In the genomic region with DNA sequence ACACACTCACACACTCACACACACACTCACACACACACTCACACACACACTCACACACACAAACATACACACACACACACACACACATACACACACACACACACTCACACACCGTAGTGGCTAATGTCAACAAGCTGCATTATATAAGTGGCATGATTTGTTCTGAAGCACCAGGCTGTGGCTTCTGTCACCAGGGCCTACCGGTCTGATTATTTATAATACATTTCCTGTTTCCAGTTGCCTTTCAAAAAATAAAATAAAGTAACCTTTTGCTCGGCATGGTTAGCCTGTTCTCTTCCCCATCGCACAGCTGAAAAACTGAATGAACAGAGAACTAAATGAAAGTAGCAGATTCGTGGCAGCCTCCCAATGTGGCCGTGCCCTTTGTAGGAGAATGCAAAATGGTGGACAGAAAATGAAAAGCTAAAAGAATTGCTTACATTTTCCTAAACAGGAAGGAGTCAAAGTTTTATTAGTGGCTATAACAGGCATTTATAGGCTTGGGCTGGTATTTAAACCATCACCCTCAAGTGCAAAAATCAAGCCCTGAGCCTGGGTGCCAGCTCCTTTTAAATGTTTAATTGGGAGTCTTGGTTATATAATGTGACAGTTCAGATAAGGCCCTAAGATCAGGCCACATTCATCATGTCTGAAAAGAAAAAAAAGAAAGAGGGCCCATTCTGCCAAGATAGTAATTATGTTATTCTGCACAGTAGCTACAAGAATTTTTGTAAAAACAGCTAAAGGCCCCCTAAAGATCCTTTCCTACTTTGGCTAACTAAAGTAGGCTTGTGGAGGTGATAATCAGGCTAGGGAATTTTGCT, we compare ENCODE assay signal across 8 mouse cellular contexts. TPM values are rescaled to one million over a fixed set of nuclear protein-coding genes. Genes with fewer than 3 reads are reported as not detected.
DNase-seq lines count a peak whose midpoint lies in the region; ATAC-seq and TF ChIP-seq lines count a peak whose summit lies in the region.

No protein-coding gene starts in this region.

- H3K4me1 ChIP-seq in liver, embryonic 11.5 days (replicated peaks; ENCODE audit: control insufficient read depth, insufficient read depth, low read length), result no peaks in the 10 kb centered on the region
- H3K4me1 ChIP-seq in forebrain, embryonic 11.5 days (replicated peaks; ENCODE audit: control insufficient read depth, insufficient read depth, low read length), result peaks cover 15% of the 10 kb centered on the region
- H3K4me1 ChIP-seq in intestine, postnatal 0 days (replicated peaks; ENCODE audit: control insufficient read depth, insufficient read depth, low read length), result 0 out of 2 replicates have a peak, but pooled peaks cover 2% of the 10 kb centered on the region
- H3K4me1 ChIP-seq in midbrain, embryonic 12.5 days, result peaks cover 34% of the 10 kb centered on the region

- peak overlapping the region; percentile 17 for H3K4me2 ChIP-seq in liver, embryonic 11.5 days
- peak overlapping the region; percentile 63; the same call in 1 of the 2 replicates for H3K4me2 ChIP-seq in forebrain, embryonic 11.5 days (ENCODE audit: low read depth, low read length, severe bottlenecking)
- peak overlapping the region; percentile 78 for H3K4me2 ChIP-seq in intestine, postnatal 0 days (replicated peaks; ENCODE audit: low read depth)
- peak overlapping the region; percentile 61 for H3K4me2 ChIP-seq in midbrain, embryonic 12.5 days (replicated peaks)

- 59% methylated on average over 6 of the region's 6 CpGs for WGBS in liver, embryonic 11.5 days
- 58% methylated on average over 6 of the region's 6 CpGs for WGBS in forebrain, embryonic 11.5 days
- 56% methylated on average over 6 of the region's 6 CpGs for WGBS in intestine, postnatal 0 days
- 52% methylated on average over 6 of the region's 6 CpGs for WGBS in midbrain, embryonic 12.5 days

- H3K4me3 ChIP-seq in liver, embryonic 11.5 days (ENCODE audit: low read depth, low read length), result no peak overlapping the region
- peak overlapping the region; percentile 81 for H3K4me3 ChIP-seq in forebrain, embryonic 11.5 days (ENCODE audit: low read depth, low read length)
- peak overlapping the region; percentile 70; the same call in 1 of the 2 replicates for H3K4me3 ChIP-seq in intestine, postnatal 0 days (ENCODE audit: low read depth, low read length)
- peak overlapping the region; percentile 79 for H3K4me3 ChIP-seq in midbrain, embryonic 12.5 days

- H3K36me3 ChIP-seq in liver, embryonic 11.5 days (ENCODE audit: control insufficient read depth, insufficient read depth, low read length), result no peaks in the 10 kb centered on the region
- H3K36me3 ChIP-seq in forebrain, embryonic 11.5 days (ENCODE audit: control insufficient read depth, insufficient read depth, low read length), result no peaks in the 10 kb centered on the region; the same call in 1 of the 2 replicates
- H3K36me3 ChIP-seq in intestine, postnatal 0 days (ENCODE audit: control insufficient read depth, insufficient read depth), result no peaks in the 10 kb centered on the region
- H3K36me3 ChIP-seq in midbrain, embryonic 12.5 days, result peaks cover 18% of the 10 kb centered on the region

- peaks cover 39% of the 10 kb centered on the region for H3K27me3 ChIP-seq in liver, embryonic 11.5 days (replicated peaks; ENCODE audit: control insufficient read depth, insufficient read depth, low read length)
- no peaks in the 10 kb centered on the region for H3K27me3 ChIP-seq in forebrain, embryonic 11.5 days (ENCODE audit: control insufficient read depth, insufficient read depth, low read length)
- H3K27me3 ChIP-seq in intestine, postnatal 0 days (replicated peaks; ENCODE audit: control insufficient read depth, insufficient read depth, low read length), result peaks cover 12% of the 10 kb centered on the region; the same call in 1 of the 2 replicates
- no peaks in the 10 kb centered on the region for H3K27me3 ChIP-seq in midbrain, embryonic 12.5 days

- no peak overlapping the region for H3K9ac ChIP-seq in liver, embryonic 11.5 days (ENCODE audit: low read depth, low read length)
- H3K9ac ChIP-seq in forebrain, embryonic 11.5 days (ENCODE audit: low read length), result no peak overlapping the region; the same call in 1 of the 2 replicates
- no peak overlapping the region for H3K9ac ChIP-seq in intestine, postnatal 0 days (ENCODE audit: low read depth, low read length)
- H3K9ac ChIP-seq in midbrain, embryonic 12.5 days (replicated peaks), result peak overlapping the region; percentile 97

- intact Hi-C loops in left cerebral cortex, postnatal 10 days (cut with DNase I), result loop anchor here (2.0 to 10.0 kb wide), 3 partner anchors 420 to 720 kb away; no protein-coding TSS in a partner anchor

- no peaks in the 10 kb centered on the region for H3K9me3 ChIP-seq in liver, embryonic 11.5 days (ENCODE audit: control insufficient read depth, low read length)
- H3K9me3 ChIP-seq in forebrain, embryonic 11.5 days (ENCODE audit: control insufficient read depth, low read length), result no peaks in the 10 kb centered on the region
- no peaks in the 10 kb centered on the region for H3K9me3 ChIP-seq in intestine, postnatal 0 days (ENCODE audit: control insufficient read depth)
- H3K9me3 ChIP-seq in midbrain, embryonic 12.5 days, result no peaks in the 10 kb centered on the region

- no peak for TF ChIP-seq CTCF in intestine, postnatal 0 days (IDR thresholded peaks at IDR 0.05; ENCODE audit: low read depth)

- ATAC-seq in liver, embryonic 11.5 days (replicated peaks; ENCODE audit: low FRiP score), result no peak
- no peak for ATAC-seq in forebrain, embryonic 11.5 days (replicated peaks; ENCODE audit: low FRiP score)
- ATAC-seq in intestine, postnatal 0 days, result no peak
- ATAC-seq in midbrain, embryonic 12.5 days (ENCODE audit: low FRiP score, low read depth), result no peak

- H3K27ac ChIP-seq in liver, embryonic 11.5 days (ENCODE audit: low read depth, low read length), result no peak overlapping the region; the same call in 1 of the 2 replicates
- no peak overlapping the region for H3K27ac ChIP-seq in forebrain, embryonic 11.5 days (ENCODE audit: low read depth, low read length)
- H3K27ac ChIP-seq in intestine, postnatal 0 days (ENCODE audit: low read depth, low read length), result no peak overlapping the region
- H3K27ac ChIP-seq in midbrain, embryonic 12.5 days (replicated peaks), result peak overlapping the region; percentile 95

- no peak for DNase-seq in liver, embryonic 11.5 days (ENCODE audit: low spot score)
- DNase-seq in liver, result no peak
- DNase-seq in forebrain, embryonic 11.5 days (ENCODE audit: low spot score), result no peak
- no peak for DNase-seq in left cerebral cortex, postnatal 10 days (ENCODE audit: extremely low spot score in 1 of 2, low spot score in 2 of 2)
- DNase-seq in spleen, postnatal 4 days (ENCODE audit: low spot score in 2 of 2), result no peak
- no peak for DNase-seq in ovary, adult 18-20 months (ENCODE audit: low spot score)

RNA-seq across cellular contexts. Expression of a gene that starts 4.4 kb away (rescaled TPM):
- 6.4 and 9.4 TPM in 2 replicates for polyA plus RNA-seq in liver, embryonic 11.5 days (2014; fragmentation: Nextera tagmentation; extraction: Ambion mirVana)
- polyA plus RNA-seq in forebrain, embryonic 11.5 days (2014; fragmentation: Nextera tagmentation; extraction: Ambion mirVana), result 57.4 and 59.5 TPM in 2 replicates
- 11.2 and 12.2 TPM in 2 replicates for polyA plus RNA-seq in intestine, postnatal 0 days (2015; fragmentation: Nextera tagmentation; extraction: Ambion mirVana)
- polyA plus RNA-seq in midbrain, embryonic 12.5 days (2016; fragmentation: Nextera tagmentation; extraction: Ambion mirVana), result 89.5 and 89.7 TPM in 2 replicates
- total RNA-seq in left cerebral cortex, postnatal 10 days (2021), result 10 to 100 TPM; 73.8 to 79.8 TPM

Comparison
In these comparisons a context has a peak if more than half of its experiments do, and no peak if none do; other contexts are left out.
1. H3K4me2 ChIP-seq: peak in every context shown above with its lines; median percentile 78 in intestine, postnatal 0 days; 63 in forebrain, embryonic 11.5 days; 61 in midbrain, embryonic 12.5 days; 17 in liver, embryonic 11.5 days.